Mouse (Mus musculus) midbrain, embryonic 14.5 days (tissue): ENCODE measurements around the gene Terf2. TPM values are rescaled to one million over a fixed set of nuclear protein-coding genes. Genes with fewer than 3 reads are reported as not detected.

Source experiments
- ATAC-seq: fragments of 200-750 bp; cut with Nextera tagmentation; 2 replicates; pipeline ENCODE4 v1.8.0; 2017; ENCODE audit warnings: moderate number of reproducible peaks, moderate library complexity; ENCODE audit not compliant: low FRiP score, low TSS enrichment
- DNase-seq: peaks from one replicate; pipeline ENCODE4 v3.0.0-alpha.2; 2015
- H3K27ac ChIP-seq: fragments of 300-500 bp; sonication (generic); replicated peaks from 2 replicates; pipeline ENCODE4 v1.5.1; 2014; ENCODE audit warnings: mild to moderate bottlenecking, low read depth, low read length, moderate library complexity
- H3K27me3 ChIP-seq: fragments of 300-500 bp; sonication (generic); 2 replicates; pipeline ENCODE4 v1.6.1; 2014; ENCODE audit warnings: low read length, control low read depth, mixed read lengths; ENCODE audit not compliant: control insufficient read depth, insufficient read depth
- H3K36me3 ChIP-seq: fragments of 300-500 bp; sonication (generic); 2 replicates; pipeline ENCODE4 v1.6.1; 2014; ENCODE audit warnings: low read length, control low read depth; ENCODE audit not compliant: control insufficient read depth, insufficient read depth
- H3K4me1 ChIP-seq: fragments of 300-500 bp; sonication (generic); 2 replicates; pipeline ENCODE4 v1.6.1; 2014; ENCODE audit warnings: mild to moderate bottlenecking, antibody characterized with exemption, low read length, control low read depth; ENCODE audit not compliant: control insufficient read depth, insufficient read depth
- H3K4me2 ChIP-seq: fragments of 300-500 bp; sonication (generic); 2 replicates; pipeline ENCODE4 v1.6.1; 2014; ENCODE audit warnings: mild to moderate bottlenecking, low read length, moderate library complexity
- H3K4me3 ChIP-seq: fragments of 300-500 bp; sonication (generic); replicated peaks from 2 replicates; pipeline ENCODE4 v1.5.1; 2014; ENCODE audit warnings: low read depth, low read length
- H3K9ac ChIP-seq: fragments of 300-500 bp; sonication (generic); replicated peaks from 2 replicates; pipeline ENCODE4 v1.6.1; 2014; ENCODE audit warnings: mild to moderate bottlenecking, low read length, moderate library complexity
- H3K9me3 ChIP-seq: fragments of 300-500 bp; sonication (generic); 2 replicates; pipeline ENCODE4 v1.6.1; 2016; ENCODE audit warnings: low read length, control low read depth, mixed read lengths; ENCODE audit not compliant: control insufficient read depth
- WGBS: fragments of 180-500 bp; shearing (Covaris S2); extraction: QIAGEN DNeasy Blood & Tissue Kit; methylation state at CpG from one replicate; pipeline ENCODE4 v1.1.7; 2014; 5-methylcytosine and 5-hydroxymethylcytosine counted together
- polyA plus RNA-seq: library from polyadenylated mRNA; unstranded; fragments of >200 nt; fragmentation: Nextera tagmentation; extraction: Ambion mirVana; gene quantifications from 2 replicates; pipeline ENCODE4 v1.2.1, GENCODE M21; 2014

Terf2 gene
- polyA plus RNA-seq, 1 experiment from 2014 or later, result 23.3 TPM

DNA sequence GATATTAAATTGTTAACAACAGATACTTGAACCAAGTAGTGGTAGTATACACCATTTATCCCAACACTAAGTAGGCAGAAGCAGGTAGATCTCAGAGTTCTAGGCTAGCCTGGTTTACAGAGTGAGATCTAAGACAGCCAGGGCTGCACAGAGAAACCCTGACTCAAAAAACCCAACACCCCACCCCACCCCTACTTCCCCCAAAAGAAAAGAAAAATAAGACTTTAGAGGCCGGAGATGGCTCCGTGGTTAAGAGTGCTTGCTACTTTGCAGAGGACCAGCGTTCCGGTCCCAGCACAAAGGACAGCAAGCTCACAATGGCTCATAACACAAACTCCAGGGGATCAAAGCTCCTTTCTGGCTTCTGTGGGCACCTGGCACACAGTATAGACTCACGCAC is 10.3 kb downstream of the Terf2 start:
- Histone ChIP-seq H3K4me2 (no peak overlapping the region), H3K4me1 (no peaks in the 10 kb centered on the region), H3K36me3 (peaks cover 54% of the 10 kb centered on the region), H3K4me3 (no peak overlapping the region), H3K9ac (no peak overlapping the region), H3K9me3 (no peaks in the 10 kb centered on the region), H3K27me3 (no peaks in the 10 kb centered on the region), H3K27ac (no peak overlapping the region)
- ATAC-seq, result no peak
- WGBS, result over 99% methylated on average over 5 of the region's 5 CpGs
- DNase-seq, result no peak

DNA sequence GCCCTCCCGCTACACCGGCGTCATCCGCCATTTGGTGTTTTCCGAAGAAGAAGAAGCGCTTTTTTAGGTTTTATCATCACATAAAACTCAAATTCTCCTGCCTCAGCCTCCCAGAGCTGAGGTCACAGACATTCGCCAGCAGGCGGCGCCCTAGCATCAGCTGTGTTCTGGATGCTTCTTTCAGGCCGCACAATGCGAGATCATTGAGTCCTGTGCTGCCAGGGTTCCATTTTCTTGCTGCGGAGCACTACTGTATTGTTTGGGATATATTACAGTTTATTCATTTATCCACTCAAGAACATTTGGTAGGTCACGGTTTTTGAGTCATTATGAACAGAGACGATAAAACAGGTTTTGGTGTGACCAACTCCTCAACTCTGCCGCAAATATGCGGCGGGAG is 11.0 kb downstream of the Terf2 start:
- peak; percentile 7 for DNase-seq
- no peak overlapping the region for H3K27ac ChIP-seq
- no peak for ATAC-seq
- no peak overlapping the region for H3K4me2 ChIP-seq
- H3K4me3 ChIP-seq, result no peak overlapping the region
- no peaks in the 10 kb centered on the region for H3K9me3 ChIP-seq
- no peaks in the 10 kb centered on the region for H3K4me1 ChIP-seq
- peaks cover 55% of the 10 kb centered on the region for H3K36me3 ChIP-seq
- H3K27me3 ChIP-seq, result no peaks in the 10 kb centered on the region
- 98% methylated on average over 17 of the region's 17 CpGs for WGBS
- no peak overlapping the region for H3K9ac ChIP-seq

DNA sequence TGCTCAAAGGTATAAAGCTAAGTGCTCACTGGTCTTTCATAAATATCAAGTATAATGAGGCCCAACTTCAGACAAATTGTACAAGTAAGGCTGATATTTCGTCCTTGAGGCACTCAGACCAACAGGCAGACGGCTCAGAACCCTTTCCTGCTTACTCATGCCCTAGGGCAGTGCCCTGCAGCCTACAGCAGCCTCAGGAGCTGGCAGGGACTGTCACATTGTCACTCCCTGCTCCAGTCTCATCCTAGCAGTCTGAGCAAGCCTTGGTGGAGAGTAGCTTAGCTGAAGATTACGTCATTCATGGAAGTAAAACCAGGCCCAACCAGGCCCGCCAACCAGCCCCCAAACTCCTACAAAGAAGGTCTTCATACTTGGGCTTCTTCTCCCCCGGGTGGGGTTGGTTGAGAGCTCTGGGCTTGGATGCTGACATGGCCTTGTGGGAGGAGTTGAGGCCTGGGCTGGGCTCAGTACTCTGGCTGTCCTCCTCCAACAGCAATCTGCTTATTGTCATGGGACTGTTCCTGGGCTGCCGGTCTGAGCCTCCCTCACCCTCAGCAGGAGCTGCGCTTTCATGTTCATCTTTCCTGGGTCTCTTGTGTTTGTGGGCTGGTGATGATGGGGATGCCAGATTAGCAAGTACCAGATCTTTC is 20.0 kb downstream of the Terf2 start:
- Histone ChIP-seq H3K4me1 (no peaks in the 10 kb centered on the region), H3K36me3 (peaks cover 92% of the 10 kb centered on the region), H3K4me3 (no peak overlapping the region), H3K27me3 (no peaks in the 10 kb centered on the region), H3K9me3 (no peaks in the 10 kb centered on the region), H3K9ac (no peak overlapping the region), H3K27ac (no peak overlapping the region), H3K4me2 (no peak overlapping the region)
- DNase-seq (no peak), ATAC-seq (no peak)
- WGBS, result 92% methylated on average over 7 of the region's 7 CpGs

DNA sequence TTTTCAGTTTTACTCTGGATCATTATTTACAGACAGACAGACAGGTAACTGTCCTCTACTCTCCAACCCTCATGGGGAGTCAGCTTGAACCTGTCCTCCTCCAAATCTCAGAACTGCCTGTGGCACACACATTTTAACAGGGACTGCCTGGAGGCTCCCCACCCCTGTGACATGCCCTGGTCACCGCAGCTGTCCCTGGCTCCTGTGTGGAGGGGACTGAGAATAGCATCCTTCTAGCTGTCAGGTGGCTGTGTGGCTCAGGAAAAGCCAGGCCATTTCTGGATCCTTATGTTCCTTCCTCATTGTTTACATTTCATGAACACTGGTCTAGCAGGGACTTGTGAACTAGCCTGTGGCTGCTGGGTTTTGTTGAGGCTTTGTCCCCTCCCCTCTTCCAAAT is 22.2 kb downstream of the Terf2 start:
- WGBS, result 95% methylated on average over 1 of the region's 1 CpGs
- no peak overlapping the region for H3K9ac ChIP-seq
- H3K4me1 ChIP-seq, result no peaks in the 10 kb centered on the region
- no peak overlapping the region for H3K27ac ChIP-seq
- H3K9me3 ChIP-seq, result no peaks in the 10 kb centered on the region
- H3K4me3 ChIP-seq, result no peak overlapping the region
- ATAC-seq (no peak), DNase-seq (no peak)
- peaks cover 90% of the 10 kb centered on the region for H3K36me3 ChIP-seq
- no peaks in the 10 kb centered on the region for H3K27me3 ChIP-seq
- H3K4me2 ChIP-seq, result no peak overlapping the region

DNA sequence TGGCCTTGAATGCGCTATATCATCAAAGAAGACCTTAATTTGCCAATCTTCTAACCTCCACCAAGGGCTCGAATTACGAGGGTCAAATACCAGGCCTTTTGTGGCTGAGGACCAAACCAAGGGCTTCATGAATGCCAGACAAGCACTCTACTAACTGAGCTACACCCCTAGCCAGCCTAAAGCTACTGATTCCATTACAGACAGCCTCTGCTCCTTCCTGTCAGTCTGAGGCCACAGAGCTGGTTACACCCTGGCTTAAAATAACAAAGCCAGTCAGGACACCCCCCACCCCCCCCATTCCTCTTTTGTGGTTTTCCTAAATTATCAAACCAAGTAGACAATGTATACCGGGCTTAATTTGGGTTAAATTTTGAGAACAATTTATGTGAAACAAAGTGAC is 22.6 kb downstream of the Terf2 start:
- WGBS, result 91% methylated on average over 4 of the region's 4 CpGs
- DNase-seq, result no peak
- Histone ChIP-seq H3K4me1 (no peaks in the 10 kb centered on the region), H3K4me3 (no peak overlapping the region), H3K27ac (no peak overlapping the region), H3K27me3 (no peaks in the 10 kb centered on the region), H3K9ac (no peak overlapping the region), H3K36me3 (peaks cover 89% of the 10 kb centered on the region), H3K9me3 (no peaks in the 10 kb centered on the region), H3K4me2 (no peak overlapping the region)
- no peak for ATAC-seq

DNA sequence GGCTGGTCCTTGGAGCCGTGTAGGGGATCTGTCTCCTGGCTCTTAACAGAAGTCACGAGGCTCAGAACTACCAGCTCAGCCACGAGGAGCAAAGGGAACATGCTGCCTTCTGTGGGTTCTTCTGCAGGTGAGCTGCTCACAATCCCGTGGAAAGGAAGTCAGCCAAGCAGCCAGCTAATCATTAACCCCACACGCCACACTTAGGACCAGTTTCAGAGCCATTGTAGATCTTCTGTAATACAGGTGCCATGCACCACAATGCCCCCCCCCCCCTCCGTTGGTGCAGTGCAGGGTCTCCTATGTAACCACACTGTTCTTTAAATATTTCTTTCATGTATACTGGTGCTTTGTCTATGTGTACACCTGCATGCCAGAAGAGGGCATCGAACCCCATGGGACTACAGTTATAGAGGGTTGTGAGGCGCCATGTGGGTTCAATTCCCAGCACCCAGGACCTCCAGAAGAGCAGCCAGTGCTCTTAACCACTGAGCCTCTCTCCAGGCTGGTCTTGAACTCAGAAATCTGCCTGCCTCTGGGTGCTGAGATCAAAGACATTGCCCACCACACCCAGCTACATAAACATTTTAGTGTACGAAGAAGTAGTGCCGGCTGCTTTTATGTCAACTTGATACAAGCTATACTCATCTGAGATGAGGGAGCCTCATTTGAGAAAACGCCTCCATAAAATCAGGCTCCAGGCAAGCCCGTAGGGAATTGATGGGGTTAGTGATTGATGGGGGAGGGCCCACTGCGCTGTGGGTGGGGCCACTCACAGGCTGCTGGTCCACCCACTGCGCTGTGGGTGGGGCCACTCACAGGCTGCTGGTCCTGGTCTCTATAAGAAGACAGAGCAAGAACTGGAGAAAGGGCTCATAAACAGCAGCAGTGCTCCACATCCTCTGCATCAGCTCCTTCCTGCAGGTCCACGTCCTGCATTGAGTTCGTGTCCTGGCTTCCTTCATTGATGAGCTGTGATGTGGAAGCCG is 30.5 kb downstream of the Terf2 start, which contains the start of gene Tmed6:
Tmed6 (minus strand) TSS at position 134 of the 986 bp plus-strand sequence.
- no peak for DNase-seq

DNA sequence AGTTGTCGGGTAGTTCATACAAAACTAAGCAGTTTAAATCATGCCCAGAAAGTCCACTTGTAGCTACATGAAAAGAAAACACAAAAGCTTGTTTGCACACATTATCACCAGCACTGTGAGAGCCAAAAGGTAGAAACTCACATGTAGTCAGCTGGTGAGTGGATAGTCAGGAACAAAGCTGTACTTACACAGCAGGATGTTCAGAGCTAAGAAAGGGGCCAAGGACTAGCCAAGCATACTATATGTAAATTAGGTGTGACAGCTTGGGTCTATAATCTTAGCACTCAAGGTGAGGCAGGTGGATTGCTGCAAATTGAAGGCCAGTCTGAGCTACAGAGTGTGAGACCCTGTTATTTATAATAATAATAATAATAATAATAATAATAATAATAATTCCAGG is 33.7 kb downstream of the Terf2 start:
- Histone ChIP-seq H3K9ac (no peak overlapping the region), H3K27me3 (no peaks in the 10 kb centered on the region), H3K36me3 (peaks cover 18% of the 10 kb centered on the region), H3K4me1 (no peaks in the 10 kb centered on the region), H3K4me3 (no peak overlapping the region), H3K9me3 (no peaks in the 10 kb centered on the region), H3K4me2 (no peak overlapping the region), H3K27ac (no peak overlapping the region)
- no peak for DNase-seq
- ATAC-seq, result no peak
- 93% methylated on average over 1 of the region's 1 CpGs for WGBS

More for the DNA sequence above, 30.5 kb downstream of the Terf2 start, which contains the start of gene Tmed6:
- WGBS, result 68% methylated on average over 17 of the region's 17 CpGs
- H3K27ac ChIP-seq, result no peak within 1 kb of the TSS
- no peak within 1 kb of the TSS for H3K4me2 ChIP-seq
- no peak within 1 kb of the TSS for H3K4me3 ChIP-seq
- no peak within 1 kb of the TSS for H3K9ac ChIP-seq
- no peaks in the 10 kb centered on the region for H3K9me3 ChIP-seq
- H3K27me3 ChIP-seq, result no peaks in the 10 kb centered on the region
- no peaks in the 10 kb centered on the region for H3K4me1 ChIP-seq
- peaks cover 21% of the 10 kb centered on the region for H3K36me3 ChIP-seq
- ATAC-seq, result no peak

DNA sequence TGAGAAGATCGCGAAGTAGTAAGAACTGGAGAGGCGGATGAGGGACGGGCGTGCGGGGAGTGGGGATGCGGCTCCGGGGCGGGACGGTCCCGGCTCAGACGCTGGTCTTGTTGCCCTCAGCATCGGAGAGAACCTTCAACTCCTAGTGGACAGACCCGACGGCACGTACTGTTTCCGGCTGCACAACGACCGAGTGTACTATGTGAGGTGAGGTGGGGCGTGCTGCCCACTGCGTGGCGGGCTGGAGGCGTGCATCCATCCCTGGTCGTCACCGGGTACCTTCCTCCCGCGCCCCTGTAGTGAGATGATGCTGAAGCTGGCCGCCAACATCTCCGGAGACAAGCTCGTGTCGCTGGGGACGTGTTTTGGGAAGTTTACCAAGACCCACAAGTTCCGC is 39.4 kb downstream of the Terf2 start:
- DNase-seq (no peak), ATAC-seq (peak; percentile 66; the same call in 1 of the 2 replicates)
- H3K27me3 ChIP-seq, result no peaks in the 10 kb centered on the region
- H3K27ac ChIP-seq, result peak overlapping the region; percentile 37; the same call in 1 of the 2 replicates
- H3K36me3 ChIP-seq, result peaks cover 40% of the 10 kb centered on the region
- H3K4me2 ChIP-seq, result peak overlapping the region; percentile 95
- no peaks in the 10 kb centered on the region for H3K9me3 ChIP-seq
- H3K4me1 ChIP-seq, result 0 out of 2 replicates have a peak, but pooled peaks cover 4% of the 10 kb centered on the region
- peak overlapping the region; percentile 68 for H3K9ac ChIP-seq
- H3K4me3 ChIP-seq, result peak overlapping the region; percentile 99
- WGBS, result under 1% methylated on average over 33 of the region's 33 CpGs
